Mouse (Mus musculus) hindbrain, embryonic 16.5 days (tissue): ENCODE data around the gene Sp6. TPM values are rescaled to one million over a fixed set of nuclear protein-coding genes. Genes with fewer than 3 reads are reported as not detected.

Source experiments
- ATAC-seq: fragments of 200-750 bp; cut with Nextera tagmentation; 2 replicates; pipeline ENCODE4 v1.8.0; 2017; ENCODE audit warnings: moderate TSS enrichment, moderate library complexity
- H3K27ac ChIP-seq: fragments of 300-500 bp; sonication (generic); 2 replicates; pipeline ENCODE4 v1.5.1; 2014; ENCODE audit warnings: low read depth, mild to moderate bottlenecking, control low read depth, low read length, moderate library complexity
- H3K27me3 ChIP-seq: fragments of 300-500 bp; sonication (generic); replicated peaks from 2 replicates; pipeline ENCODE4 v1.6.1; 2014; ENCODE audit warnings: low read length; ENCODE audit not compliant: control insufficient read depth, insufficient read depth
- H3K36me3 ChIP-seq: fragments of 300-500 bp; sonication (generic); 2 replicates; pipeline ENCODE4 v1.6.1; 2014; ENCODE audit warnings: mild to moderate bottlenecking, low read length, moderate library complexity, mixed read lengths; ENCODE audit not compliant: control insufficient read depth, insufficient read depth
- H3K4me1 ChIP-seq: fragments of 300-500 bp; sonication (generic); 2 replicates; pipeline ENCODE4 v1.6.1; 2014; ENCODE audit warnings: low read depth, low read length; ENCODE audit not compliant: control insufficient read depth, insufficient read depth
- H3K4me2 ChIP-seq: fragments of 300-500 bp; sonication (generic); 2 replicates; pipeline ENCODE4 v1.6.1; 2014; ENCODE audit warnings: mild to moderate bottlenecking, low read length, control low read depth, moderate library complexity
- H3K4me3 ChIP-seq: fragments of 300-500 bp; sonication (generic); 2 replicates; pipeline ENCODE4 v1.5.1; 2014; ENCODE audit warnings: mild to moderate bottlenecking, low read length, control low read depth, moderate library complexity
- H3K9ac ChIP-seq: fragments of 300-500 bp; sonication (generic); 2 replicates; pipeline ENCODE4 v1.6.1; 2014; ENCODE audit warnings: low read depth, mild to moderate bottlenecking, control low read depth, low read length, moderate library complexity
- H3K9me3 ChIP-seq: fragments of 300-500 bp; sonication (generic); 2 replicates; pipeline ENCODE4 v1.6.1; 2014; ENCODE audit warnings: mild to moderate bottlenecking, low read length, moderate library complexity; ENCODE audit not compliant: control insufficient read depth
- WGBS: fragments of 180-500 bp; shearing (Covaris S2); extraction: QIAGEN DNeasy Blood & Tissue Kit; methylation state at CpG from one replicate; pipeline ENCODE4 v1.1.7; 2014; 5-methylcytosine and 5-hydroxymethylcytosine counted together
- polyA plus RNA-seq: library from polyadenylated mRNA; unstranded; fragments of >200 nt; fragmentation: Nextera tagmentation; extraction: Ambion mirVana; gene quantifications from 2 replicates; pipeline ENCODE4 v1.2.1, GENCODE M21; 2015

The Sp6 gene
- polyA plus RNA-seq, 1 experiment from 2014 or later = 0.35 TPM

- peaks cover 13% of the 10 kb centered on the region for H3K4me1 ChIP-seq
- H3K4me2 ChIP-seq = no peak overlapping the region
- no peaks in the 10 kb centered on the region for H3K27me3 ChIP-seq
- peaks cover 8% of the 10 kb centered on the region for H3K36me3 ChIP-seq
- no peak overlapping the region for H3K27ac ChIP-seq
- H3K9ac ChIP-seq = no peak overlapping the region
- no peaks in the 10 kb centered on the region for H3K9me3 ChIP-seq
- ATAC-seq = no peak
- no peak overlapping the region for H3K4me3 ChIP-seq
- 78% methylated on average over 7 of the region's 7 CpGs for WGBS
These were observed 32.7 kb downstream of the Sp6 start for GRCm38 (mm10) chr11:97045861-97046260.

GRCm38 (mm10) chr11:97048090-97048650, 35.0 kb downstream of the Sp6 start:
- Histone ChIP-seq H3K4me3 (no peak overlapping the region), H3K9ac (no peak overlapping the region), H3K9me3 (no peaks in the 10 kb centered on the region), H3K4me1 (peaks cover 20% of the 10 kb centered on the region), H3K4me2 (no peak overlapping the region), H3K27me3 (no peaks in the 10 kb centered on the region), H3K36me3 (peaks cover 8% of the 10 kb centered on the region), H3K27ac (no peak overlapping the region)
- WGBS = 81% methylated on average over 8 of the region's 8 CpGs
- no peak for ATAC-seq

- H3K27me3 ChIP-seq = no peaks in the 10 kb centered on the region
- no peak overlapping the region for H3K4me2 ChIP-seq
- H3K9ac ChIP-seq = no peak overlapping the region
- H3K9me3 ChIP-seq = no peaks in the 10 kb centered on the region
- H3K27ac ChIP-seq = no peak overlapping the region
- H3K4me3 ChIP-seq = no peak overlapping the region
- H3K36me3 ChIP-seq = peaks cover 7% of the 10 kb centered on the region
- ATAC-seq = no peak
- 87% methylated on average over 6 of the region's 6 CpGs for WGBS
- H3K4me1 ChIP-seq = peaks cover 20% of the 10 kb centered on the region
These were observed 36.4 kb downstream of the Sp6 start for GRCm38 (mm10) chr11:97049492-97050085.

DNA sequence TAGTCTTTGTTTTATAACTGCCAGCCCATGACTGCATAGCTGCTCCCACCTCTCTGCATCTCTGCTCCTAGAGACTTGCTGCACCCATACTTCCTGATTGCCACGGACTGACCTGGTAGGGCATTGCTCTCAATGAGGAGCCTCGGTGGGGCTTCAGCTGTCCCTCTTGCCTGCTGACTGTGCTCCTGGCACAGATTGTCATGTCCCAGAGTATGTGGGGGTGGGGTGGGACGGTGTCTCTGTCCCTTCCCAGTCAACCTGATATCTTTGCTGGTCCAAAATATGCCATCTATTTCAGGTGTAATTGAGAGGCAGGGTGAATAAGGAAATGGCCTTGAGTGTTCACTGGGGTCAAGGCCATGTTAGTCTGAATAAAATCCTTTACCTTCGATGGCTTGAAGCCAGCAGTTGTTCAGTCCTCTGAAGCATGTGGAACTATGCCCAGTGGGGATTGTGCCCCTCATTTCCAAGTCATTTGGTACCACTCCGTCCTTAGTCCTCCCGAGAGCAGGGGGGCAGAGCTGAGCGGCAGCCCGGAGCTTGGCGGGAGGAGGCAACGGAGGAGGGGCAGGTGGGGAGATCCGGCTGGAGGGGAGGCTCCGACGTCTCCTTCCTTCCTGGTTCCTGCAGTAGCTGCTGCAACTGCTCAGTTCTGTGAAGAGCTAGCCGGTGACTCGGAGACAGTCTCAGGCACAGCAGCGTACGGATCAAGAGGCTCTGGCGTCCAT, 37.2 kb downstream of the Sp6 start, which contains the start of gene Osbpl7:
Gene Osbpl7, plus strand, starts transcription at position 413 of the 728 bp plus-strand sequence.
- Histone ChIP-seq H3K9ac (peak within 1 kb of the TSS; percentile 88), H3K4me3 (peak within 1 kb of the TSS; percentile 71), H3K4me2 (peak within 1 kb of the TSS; percentile 82), H3K27me3 (no peaks in the 10 kb centered on the region), H3K36me3 (peaks cover 12% of the 10 kb centered on the region), H3K27ac (peak within 1 kb of the TSS; percentile 78), H3K4me1 (peaks cover 20% of the 10 kb centered on the region), H3K9me3 (no peaks in the 10 kb centered on the region)
- peak; percentile 92 for ATAC-seq
- WGBS = 5% methylated on average over 18 of the region's 18 CpGs

GRCm38 (mm10) chr11:97050944-97051586, 37.9 kb downstream of the Sp6 start:
- H3K27me3 ChIP-seq = no peaks in the 10 kb centered on the region
- no peaks in the 10 kb centered on the region for H3K9me3 ChIP-seq
- H3K4me3 ChIP-seq = peak overlapping the region; percentile 71
- H3K27ac ChIP-seq = peak overlapping the region; percentile 78
- H3K36me3 ChIP-seq = peaks cover 18% of the 10 kb centered on the region
- ATAC-seq = peak; percentile 43
- H3K9ac ChIP-seq = peak overlapping the region; percentile 88
- H3K4me2 ChIP-seq = peak overlapping the region; percentile 82
- peaks cover 20% of the 10 kb centered on the region for H3K4me1 ChIP-seq
- 20% methylated on average over 13 of the region's 13 CpGs for WGBS

- H3K36me3 ChIP-seq = peaks cover 22% of the 10 kb centered on the region
- H3K4me2 ChIP-seq = no peak overlapping the region; the same call in 1 of the 2 replicates
- H3K9me3 ChIP-seq = no peaks in the 10 kb centered on the region
- no peak for ATAC-seq
- WGBS = 31% methylated on average over 11 of the region's 11 CpGs
- no peak overlapping the region for H3K4me3 ChIP-seq
- peaks cover 20% of the 10 kb centered on the region for H3K4me1 ChIP-seq
- no peaks in the 10 kb centered on the region for H3K27me3 ChIP-seq
- H3K9ac ChIP-seq = no peak overlapping the region; the same call in 1 of the 2 replicates
- H3K27ac ChIP-seq = no peak overlapping the region
These were observed 39.0 kb downstream of the Sp6 start for GRCm38 (mm10) chr11:97052219-97052646.

DNA sequence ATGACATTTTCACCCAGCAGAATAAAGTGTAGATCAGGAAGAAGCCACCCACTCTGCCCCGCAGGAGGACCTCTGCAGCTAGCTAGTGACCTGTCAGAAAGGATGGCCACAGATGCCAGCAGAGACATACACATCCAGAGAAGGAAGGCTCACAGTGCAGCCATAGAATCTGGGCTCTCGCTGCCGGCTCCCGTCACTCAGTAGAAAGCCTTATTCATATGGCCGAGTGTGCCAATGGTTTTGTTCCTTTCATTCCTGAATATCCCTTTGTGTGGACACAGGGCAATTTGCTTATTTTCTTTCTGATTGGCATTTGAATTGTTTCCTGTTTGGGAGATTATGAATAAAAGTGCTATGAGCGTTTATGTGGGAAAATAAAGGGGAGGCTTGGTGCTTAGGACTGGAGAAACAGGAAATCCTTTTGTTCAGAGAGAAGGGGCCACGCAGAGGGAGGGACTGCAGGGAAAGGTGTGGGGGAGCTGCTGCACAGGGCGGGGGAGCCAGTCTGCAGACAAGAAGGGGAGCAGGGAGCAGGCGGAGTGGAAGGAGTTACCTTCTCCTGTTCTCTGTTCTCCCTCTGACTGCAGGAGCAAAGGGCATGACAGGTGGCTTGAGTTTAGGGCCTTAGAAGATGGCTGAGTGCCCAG, 50.2 kb downstream of the Sp6 start:
- no peak for ATAC-seq
- Histone ChIP-seq H3K9ac (no peak overlapping the region; the same call in 1 of the 2 replicates), H3K9me3 (no peaks in the 10 kb centered on the region), H3K4me1 (no peaks in the 10 kb centered on the region), H3K4me3 (no peak overlapping the region), H3K27me3 (no peaks in the 10 kb centered on the region), H3K27ac (no peak overlapping the region; the same call in 1 of the 2 replicates), H3K36me3 (peaks cover 16% of the 10 kb centered on the region), H3K4me2 (no peak overlapping the region)
- WGBS = 37% methylated on average over 9 of the region's 9 CpGs

GRCm38 (mm10) chr11:97063921-97064295, 50.7 kb downstream of the Sp6 start:
- Histone ChIP-seq H3K4me1 (no peaks in the 10 kb centered on the region), H3K4me2 (no peak overlapping the region), H3K4me3 (no peak overlapping the region), H3K9ac (no peak overlapping the region), H3K27ac (no peak overlapping the region), H3K36me3 (peaks cover 14% of the 10 kb centered on the region), H3K9me3 (no peaks in the 10 kb centered on the region), H3K27me3 (no peaks in the 10 kb centered on the region)
- no peak for ATAC-seq
- WGBS = 89% methylated on average over 3 of the region's 3 CpGs
